Mouse (Mus musculus): ENCODE results near the gene Ttc7b. TPM values are rescaled to one million over a fixed set of nuclear protein-coding genes. Genes with fewer than 3 reads are reported as not detected.

Gene Ttc7b
- polyA plus RNA-seq, 1 experiment from 2014 or later = 4.4 TPM

GRCm38 (mm10) chr12:100386259-100386658 is 134.4 kb downstream of the Ttc7b start:
- Histone ChIP-seq H3K9me3 (no peaks in the 10 kb centered on the region), H3K27ac (no peak overlapping the region), H3K9ac (no peak overlapping the region), H3K27me3 (no peaks in the 10 kb centered on the region), H3K36me3 (peaks cover 66% of the 10 kb centered on the region), H3K4me1 (peaks cover 11% of the 10 kb centered on the region; the same call in 1 of the 2 replicates), H3K4me3 (no peak overlapping the region), H3K4me2 (replicated peaks) (no peak overlapping the region)
- 69% methylated on average over 3 of the region's 3 CpGs for WGBS
- peak; percentile 51; the same call in 1 of the 2 replicates for ATAC-seq (ENCODE audit: low FRiP score, low read depth)

GRCm38 (mm10) chr12:100382526-100382925 is 138.1 kb downstream of the Ttc7b start:
- H3K27me3 ChIP-seq = no peaks in the 10 kb centered on the region
- peaks cover 15% of the 10 kb centered on the region for H3K4me1 ChIP-seq
- H3K4me3 ChIP-seq = no peak overlapping the region
- no peak overlapping the region for H3K9ac ChIP-seq
- no peak for ATAC-seq (ENCODE audit: low FRiP score, low read depth)
- no peaks in the 10 kb centered on the region for H3K9me3 ChIP-seq
- no peak overlapping the region for H3K27ac ChIP-seq
- no peak overlapping the region for H3K4me2 ChIP-seq (replicated peaks)
- peaks cover 47% of the 10 kb centered on the region for H3K36me3 ChIP-seq

DNA sequence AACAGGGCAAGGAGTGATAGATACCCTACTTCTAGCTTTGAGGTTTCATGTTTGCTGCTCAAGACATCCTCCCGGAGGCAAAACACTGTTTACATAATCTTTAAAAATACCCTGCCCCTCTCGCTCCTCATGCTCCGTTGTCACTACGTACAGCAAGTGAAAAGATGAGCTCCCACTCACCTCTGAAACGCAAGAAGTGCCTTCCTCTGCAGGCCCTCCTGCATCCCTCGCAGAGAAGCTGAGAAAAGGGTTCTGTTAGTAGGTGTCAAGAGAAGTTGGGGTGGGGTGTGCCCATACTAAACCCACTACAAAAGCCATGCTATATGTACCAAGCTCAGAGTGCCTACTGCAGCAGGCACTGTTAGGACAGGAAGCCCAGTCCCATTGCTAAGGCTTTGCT is 138.7 kb downstream of the Ttc7b start:
- H3K9ac ChIP-seq = no peak overlapping the region
- no peak for ATAC-seq (ENCODE audit: low FRiP score, low read depth)
- no peak overlapping the region for H3K4me3 ChIP-seq
- H3K4me2 ChIP-seq (replicated peaks) = no peak overlapping the region
- no peaks in the 10 kb centered on the region for H3K9me3 ChIP-seq
- no peak overlapping the region for H3K27ac ChIP-seq
- WGBS = 93% methylated on average over 6 of the region's 6 CpGs
- H3K4me1 ChIP-seq = peaks cover 15% of the 10 kb centered on the region
- H3K36me3 ChIP-seq = peaks cover 41% of the 10 kb centered on the region
- H3K27me3 ChIP-seq = no peaks in the 10 kb centered on the region

GRCm38 (mm10) chr12:100380697-100381291 is 139.8 kb downstream of the Ttc7b start:
- Histone ChIP-seq H3K4me3 (no peak overlapping the region), H3K36me3 (peaks cover 40% of the 10 kb centered on the region), H3K9ac (no peak overlapping the region), H3K4me2 (replicated peaks) (no peak overlapping the region), H3K9me3 (no peaks in the 10 kb centered on the region), H3K27me3 (no peaks in the 10 kb centered on the region), H3K4me1 (peaks cover 6% of the 10 kb centered on the region; the same call in 1 of the 2 replicates), H3K27ac (no peak overlapping the region; the same call in 1 of the 2 replicates)
- 56% methylated on average over 14 of the region's 14 CpGs for WGBS
- ATAC-seq (ENCODE audit: low FRiP score, low read depth) = no peak

GRCm38 (mm10) chr12:100379833-100380232 is 140.8 kb downstream of the Ttc7b start:
- Histone ChIP-seq H3K4me3 (no peak overlapping the region), H3K36me3 (peaks cover 40% of the 10 kb centered on the region), H3K27me3 (no peaks in the 10 kb centered on the region), H3K4me2 (replicated peaks) (no peak overlapping the region), H3K9me3 (no peaks in the 10 kb centered on the region), H3K4me1 (peaks cover 4% of the 10 kb centered on the region; the same call in 1 of the 2 replicates), H3K27ac (no peak overlapping the region), H3K9ac (no peak overlapping the region)
- 91% methylated on average over 1 of the region's 1 CpGs for WGBS
- ATAC-seq (ENCODE audit: low FRiP score, low read depth) = no peak

DNA sequence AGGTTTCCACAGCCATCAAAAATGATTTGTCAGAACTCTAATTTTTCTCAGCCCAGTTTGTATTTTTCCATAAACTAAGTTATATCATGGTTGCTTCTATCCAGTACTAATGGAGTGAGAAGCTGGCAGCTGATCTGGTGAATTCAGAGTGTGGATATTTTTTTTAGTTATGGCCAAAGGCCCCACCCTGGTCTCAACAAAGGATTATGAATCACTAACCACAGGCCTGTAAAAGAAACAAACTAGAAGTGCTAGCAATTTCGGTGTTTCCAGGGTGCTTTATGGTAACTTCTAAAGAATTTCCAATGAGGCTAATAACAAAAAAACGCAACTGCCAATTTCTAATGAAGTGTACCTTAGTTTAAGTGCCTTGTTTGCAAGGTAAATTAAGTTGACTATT is 142.4 kb downstream of the Ttc7b start:
- Histone ChIP-seq H3K9me3 (no peaks in the 10 kb centered on the region), H3K27me3 (no peaks in the 10 kb centered on the region), H3K27ac (no peak overlapping the region), H3K9ac (no peak overlapping the region), H3K36me3 (peaks cover 40% of the 10 kb centered on the region), H3K4me1 (peaks cover 4% of the 10 kb centered on the region; the same call in 1 of the 2 replicates), H3K4me3 (no peak overlapping the region), H3K4me2 (replicated peaks) (no peak overlapping the region)
- ATAC-seq (ENCODE audit: low FRiP score, low read depth) = no peak
- WGBS = 56% methylated on average over 2 of the region's 2 CpGs

GRCm38 (mm10) chr12:100377791-100378190 is 142.8 kb downstream of the Ttc7b start:
- Histone ChIP-seq H3K4me3 (no peak overlapping the region), H3K9ac (no peak overlapping the region), H3K9me3 (no peaks in the 10 kb centered on the region), H3K36me3 (peaks cover 40% of the 10 kb centered on the region), H3K27me3 (no peaks in the 10 kb centered on the region), H3K4me1 (peaks cover 4% of the 10 kb centered on the region; the same call in 1 of the 2 replicates), H3K4me2 (replicated peaks) (no peak overlapping the region), H3K27ac (no peak overlapping the region)
- no peak for ATAC-seq (ENCODE audit: low FRiP score, low read depth)
- 54% methylated on average over 1 of the region's 1 CpGs for WGBS

DNA sequence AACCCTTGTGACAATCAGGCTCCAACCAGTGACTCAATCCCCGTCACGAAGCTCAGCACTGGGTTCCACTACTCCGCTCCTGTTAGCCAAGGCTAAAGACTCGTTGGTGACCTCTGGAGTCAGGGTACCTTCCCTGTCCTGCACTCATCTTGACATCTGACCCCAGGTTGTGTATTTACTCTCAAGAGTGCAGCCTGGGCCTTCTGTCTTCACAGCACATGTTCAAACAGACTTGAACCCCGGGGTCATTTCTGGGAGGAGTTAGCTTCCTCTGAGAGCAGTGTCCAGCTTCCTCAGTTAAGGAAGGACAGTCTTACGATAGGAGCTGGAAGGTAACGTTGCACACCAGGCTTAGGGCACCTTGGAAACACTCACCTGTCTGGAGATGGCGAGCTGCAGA is 144.8 kb downstream of the Ttc7b start:
- Histone ChIP-seq H3K36me3 (peaks cover 49% of the 10 kb centered on the region), H3K4me1 (peaks cover 4% of the 10 kb centered on the region; the same call in 1 of the 2 replicates), H3K4me3 (no peak overlapping the region), H3K27ac (no peak overlapping the region), H3K4me2 (replicated peaks) (no peak overlapping the region), H3K9me3 (no peaks in the 10 kb centered on the region), H3K27me3 (no peaks in the 10 kb centered on the region), H3K9ac (no peak overlapping the region)
- ATAC-seq (ENCODE audit: low FRiP score, low read depth) = no peak
- WGBS = 91% methylated on average over 8 of the region's 8 CpGs

DNA sequence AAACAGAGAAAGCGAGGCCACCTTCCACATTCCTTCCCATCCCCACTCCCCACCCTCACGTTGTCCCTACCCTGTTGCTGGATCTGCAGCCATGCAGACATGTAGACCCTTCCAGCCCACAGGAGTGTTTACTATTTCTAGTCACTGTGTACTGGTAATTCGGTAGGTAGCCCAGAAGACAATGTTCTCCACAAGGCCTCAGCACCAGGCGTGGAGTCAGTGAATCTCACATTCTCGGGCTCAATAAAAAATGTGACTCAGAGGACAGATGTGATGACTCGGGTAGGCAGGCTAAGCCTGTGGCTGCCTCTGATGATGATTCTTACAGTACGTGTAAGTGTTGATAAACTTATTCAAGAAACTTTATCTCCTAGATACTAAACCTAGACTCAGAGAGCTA is 147.8 kb downstream of the Ttc7b start:
- Histone ChIP-seq H3K4me2 (replicated peaks) (no peak overlapping the region), H3K36me3 (peaks cover 71% of the 10 kb centered on the region)
- no peak for ATAC-seq (ENCODE audit: low FRiP score, low read depth)

DNA sequence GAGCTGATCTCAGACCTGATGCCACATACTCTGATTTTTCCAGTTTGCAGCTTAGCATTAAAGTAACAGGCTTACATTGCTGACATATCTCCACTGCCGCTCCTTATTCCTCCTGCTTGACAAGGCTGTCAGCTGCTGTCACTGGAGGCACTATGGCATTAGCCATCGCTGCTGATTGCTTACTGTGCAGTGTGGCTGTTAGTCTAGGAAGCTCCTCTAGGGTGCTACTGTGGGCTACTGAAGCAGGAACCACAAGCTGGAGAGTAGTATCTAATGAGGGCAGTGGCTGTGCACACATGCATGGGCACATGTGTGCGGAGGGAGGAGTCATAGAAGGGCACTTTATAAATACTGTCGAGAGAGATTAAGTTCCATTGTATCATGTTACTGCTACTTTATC is 148.6 kb downstream of the Ttc7b start:
- Histone ChIP-seq H3K27me3 (no peaks in the 10 kb centered on the region), H3K36me3 (peaks cover 77% of the 10 kb centered on the region), H3K27ac (no peak overlapping the region), H3K4me3 (no peak overlapping the region), H3K9me3 (no peaks in the 10 kb centered on the region), H3K4me1 (no peaks in the 10 kb centered on the region), H3K9ac (no peak overlapping the region), H3K4me2 (replicated peaks) (no peak overlapping the region)
- 86% methylated on average over 4 of the region's 4 CpGs for WGBS
- no peak for ATAC-seq (ENCODE audit: low FRiP score, low read depth)

More for the DNA sequence above, 147.8 kb downstream of the Ttc7b start:
- no peaks in the 10 kb centered on the region for H3K27me3 ChIP-seq
- H3K9me3 ChIP-seq = no peaks in the 10 kb centered on the region
- no peaks in the 10 kb centered on the region for H3K4me1 ChIP-seq
- WGBS = 77% methylated on average over 7 of the region's 7 CpGs
- H3K27ac ChIP-seq = no peak overlapping the region
- H3K4me3 ChIP-seq = no peak overlapping the region
- no peak overlapping the region for H3K9ac ChIP-seq

- Histone ChIP-seq H3K4me1 (no peaks in the 10 kb centered on the region), H3K36me3 (peaks cover 84% of the 10 kb centered on the region), H3K4me2 (replicated peaks) (no peak overlapping the region), H3K27ac (no peak overlapping the region), H3K9me3 (no peaks in the 10 kb centered on the region), H3K9ac (no peak overlapping the region), H3K4me3 (no peak overlapping the region), H3K27me3 (no peaks in the 10 kb centered on the region)
- 93% methylated on average over 2 of the region's 2 CpGs for WGBS
- no peak for ATAC-seq (ENCODE audit: low FRiP score, low read depth)
Measured at GRCm38 (mm10) chr12:100369786-100370185, 150.8 kb downstream of the Ttc7b start.

DNA sequence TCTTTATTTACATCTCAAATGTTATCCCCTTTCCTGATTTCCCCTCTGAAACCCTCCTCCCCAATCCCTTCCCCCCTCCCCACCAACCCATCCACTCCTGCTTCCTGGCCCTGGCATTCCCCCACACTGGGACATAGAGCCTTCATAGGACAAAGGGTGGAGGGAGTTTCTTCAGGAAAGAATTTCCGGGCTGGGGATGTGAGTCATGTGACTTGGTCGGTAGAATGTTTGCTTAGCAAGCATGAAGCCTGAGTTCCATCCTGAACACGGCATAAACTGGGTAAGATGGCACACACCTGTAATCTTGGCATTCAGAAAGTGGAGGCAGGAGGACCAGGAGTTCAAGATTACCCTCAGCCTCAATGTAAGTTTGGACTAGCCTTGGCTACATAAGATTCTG is 151.4 kb downstream of the Ttc7b start:
- H3K9ac ChIP-seq = no peak overlapping the region
- no peak overlapping the region for H3K4me3 ChIP-seq
- H3K27ac ChIP-seq = no peak overlapping the region
- no peak for ATAC-seq (ENCODE audit: low FRiP score, low read depth)
- no peaks in the 10 kb centered on the region; the same call in 1 of the 2 replicates for H3K4me1 ChIP-seq
- H3K9me3 ChIP-seq = no peaks in the 10 kb centered on the region
- peaks cover 84% of the 10 kb centered on the region for H3K36me3 ChIP-seq
- WGBS = 70% methylated on average over 3 of the region's 3 CpGs
- no peak overlapping the region for H3K4me2 ChIP-seq (replicated peaks)
- H3K27me3 ChIP-seq = no peaks in the 10 kb centered on the region

DNA sequence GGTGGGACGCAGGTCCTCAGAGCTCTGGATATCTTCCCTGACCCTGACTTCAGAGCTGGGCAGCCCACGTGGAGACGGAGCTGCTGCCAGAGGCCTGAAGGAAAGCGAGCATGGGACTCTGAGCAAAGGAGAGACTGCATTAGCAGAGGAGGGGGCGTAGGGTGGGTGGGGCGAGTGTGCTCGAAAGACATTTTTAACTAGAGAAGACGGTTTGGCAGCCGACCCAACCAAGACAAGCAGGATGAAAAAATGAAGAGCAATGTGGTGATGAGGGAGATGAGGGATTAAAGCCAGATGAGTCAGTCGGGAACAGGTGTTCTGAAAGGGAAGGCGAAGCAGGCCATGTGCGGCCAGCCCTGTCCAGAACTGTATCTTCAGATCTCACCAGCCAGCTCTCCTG is 159.3 kb downstream of the Ttc7b start:
- H3K4me1 ChIP-seq = peaks cover 15% of the 10 kb centered on the region
- H3K36me3 ChIP-seq = peaks cover 68% of the 10 kb centered on the region
- ATAC-seq (ENCODE audit: low FRiP score, low read depth) = no peak
- no peaks in the 10 kb centered on the region for H3K9me3 ChIP-seq
- H3K27me3 ChIP-seq = no peaks in the 10 kb centered on the region
- no peak overlapping the region for H3K9ac ChIP-seq
- no peak overlapping the region for H3K27ac ChIP-seq
- 80% methylated on average over 12 of the region's 12 CpGs for WGBS
- no peak overlapping the region for H3K4me2 ChIP-seq (replicated peaks)
- H3K4me3 ChIP-seq = no peak overlapping the region
